Mouse (Mus musculus): Measurements from ENCODE around the gene Tmem147. TPM values are rescaled to one million over a fixed set of nuclear protein-coding genes. Genes with fewer than 3 reads are reported as not detected.
A peak's percentile ranks its signal among the peaks of the same experiment; 100 is the strongest.

Tmem147 gene
- total and polyA plus RNA-seq, 2 experiments from 2014 or later: 173 to 290 TPM

DNA sequence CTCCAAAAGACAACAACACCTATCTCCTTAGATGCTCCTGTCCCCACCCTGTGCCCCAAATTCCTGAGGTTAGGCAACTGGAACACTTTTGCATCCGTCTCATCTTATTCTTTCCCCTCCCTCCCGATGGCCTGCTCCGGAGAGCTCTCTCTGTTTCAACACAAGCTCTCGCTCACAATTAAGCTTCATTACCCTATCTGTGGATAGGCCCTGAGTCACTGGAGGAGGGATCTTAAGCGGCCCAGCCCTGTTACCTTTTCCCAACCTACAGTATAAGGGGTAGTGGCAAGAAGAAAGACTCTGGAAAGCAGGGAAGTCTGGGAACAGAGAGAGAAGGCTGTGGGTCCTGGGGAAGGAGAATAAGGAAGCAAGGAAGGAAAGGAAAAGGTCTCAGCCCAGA lies 34.1 kb upstream of the Tmem147 start, which contains the start of gene Dmkn:
TSS of gene Dmkn (plus strand) at position 301 of the 400 bp plus-strand sequence.
- no peaks in the 10 kb centered on the region for H3K36me3 ChIP-seq (ENCODE audit: insufficient read depth)
- no peak for ATAC-seq
- TF ChIP-seq CTCF (IDR thresholded peaks at IDR 0.05; ENCODE audit: low read depth): no peak
- WGBS: 31% methylated on average over 5 of the region's 5 CpGs
- no peak within 1 kb of the TSS for H3K9ac ChIP-seq
- no peak within 1 kb of the TSS for H3K4me3 ChIP-seq (ENCODE audit: low read depth, low read length)
- no peak within 1 kb of the TSS for H3K27ac ChIP-seq (ENCODE audit: low read depth, low read length)
- no peaks in the 10 kb centered on the region for H3K4me1 ChIP-seq (ENCODE audit: insufficient read depth)
- H3K4me2 ChIP-seq (ENCODE audit: low read depth): no peak within 1 kb of the TSS
- DNase-seq: no peak
- no peaks in the 10 kb centered on the region for H3K9me3 ChIP-seq (ENCODE audit: low read length)
- no peaks in the 10 kb centered on the region; the same call in none of the 2 replicates for H3K27me3 ChIP-seq (ENCODE audit: insufficient read depth, low read length)

DNA sequence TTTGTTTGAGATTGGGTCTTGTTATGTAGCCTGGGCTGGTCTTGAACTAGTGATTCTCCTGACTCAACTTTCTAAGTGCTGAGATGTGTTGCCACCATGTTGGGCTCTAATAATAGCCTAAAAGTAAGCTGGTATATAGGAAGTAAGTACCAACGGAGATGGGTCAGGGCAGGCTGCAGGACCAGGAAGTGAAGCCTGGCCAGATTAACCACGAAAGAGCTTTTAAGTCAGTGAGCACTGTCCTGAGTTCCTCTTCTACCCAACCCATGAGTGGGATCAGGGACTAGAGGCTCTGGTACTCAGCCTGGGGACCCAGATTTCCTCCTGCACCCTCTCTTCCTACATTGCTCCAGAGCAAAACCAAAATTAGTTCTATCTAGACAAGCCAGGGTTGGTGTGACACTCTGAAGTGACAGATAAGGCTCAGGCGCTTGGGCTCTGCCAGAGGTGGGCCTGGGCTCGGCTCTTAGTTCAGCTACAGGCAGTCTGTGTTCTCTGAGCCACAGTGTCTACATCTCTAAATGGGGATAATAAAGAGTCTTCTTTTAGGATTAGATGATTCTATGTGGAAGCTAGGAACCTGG lies 32.5 kb upstream of the Tmem147 start:
- Histone ChIP-seq H3K36me3 (ENCODE audit: insufficient read depth) (peaks cover under 1% of the 10 kb centered on the region; the same call in 1 of the 2 replicates), H3K27me3 (ENCODE audit: insufficient read depth, low read length) (no peaks in the 10 kb centered on the region; the same call in none of the 2 replicates), H3K4me3 (ENCODE audit: low read depth, low read length) (no peak overlapping the region), H3K9me3 (ENCODE audit: low read length) (no peaks in the 10 kb centered on the region), H3K9ac (no peak overlapping the region), H3K4me2 (ENCODE audit: low read depth) (no peak overlapping the region), H3K27ac (ENCODE audit: low read depth, low read length) (no peak overlapping the region), H3K4me1 (ENCODE audit: insufficient read depth) (no peaks in the 10 kb centered on the region)
- 79% methylated on average over 4 of the region's 4 CpGs for WGBS
- DNase-seq: no peak
- no peak for ATAC-seq
- TF ChIP-seq CTCF (IDR thresholded peaks at IDR 0.05; ENCODE audit: low read depth): no peak

DNA sequence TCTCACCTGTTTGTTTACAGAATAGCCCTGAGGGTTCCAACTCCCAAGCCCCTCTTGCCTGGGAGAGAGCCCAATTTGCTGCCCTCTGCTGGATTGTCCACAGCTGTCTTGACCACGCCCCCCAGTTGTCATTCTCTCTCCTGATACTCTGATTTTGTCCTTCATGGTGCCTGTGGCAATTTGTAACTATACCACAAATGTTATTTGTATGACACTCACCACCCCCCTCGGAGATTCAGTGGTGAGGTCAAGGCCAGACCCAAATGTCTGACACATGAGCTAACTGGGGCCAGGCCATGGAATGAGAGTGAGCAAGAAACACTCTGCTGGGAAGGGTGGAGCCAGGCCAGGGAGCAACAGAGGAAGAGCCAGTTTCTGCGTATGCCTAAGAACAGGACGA lies 29.5 kb upstream of the Tmem147 start:
- Histone ChIP-seq H3K4me2 (ENCODE audit: low read depth) (no peak overlapping the region), H3K9me3 (ENCODE audit: low read length) (no peaks in the 10 kb centered on the region), H3K4me1 (ENCODE audit: insufficient read depth) (no peaks in the 10 kb centered on the region), H3K36me3 (ENCODE audit: insufficient read depth) (peaks cover 17% of the 10 kb centered on the region), H3K27ac (ENCODE audit: low read depth, low read length) (no peak overlapping the region), H3K27me3 (ENCODE audit: insufficient read depth, low read length) (no peaks in the 10 kb centered on the region), H3K9ac (no peak overlapping the region), H3K4me3 (ENCODE audit: low read depth, low read length) (no peak overlapping the region)
- DNase-seq: no peak
- peak; percentile 39 for TF ChIP-seq CTCF (IDR thresholded peaks at IDR 0.05; ENCODE audit: low read depth)
- ATAC-seq: no peak; the same call in 1 of the 2 replicates
- WGBS: 48% methylated on average over 4 of the region's 4 CpGs

GRCm38 (mm10) chr7:30757001-30757400 lies 27.7 kb upstream of the Tmem147 start:
- no peak overlapping the region for H3K27ac ChIP-seq (ENCODE audit: low read depth, low read length)
- no peak overlapping the region for H3K4me3 ChIP-seq (ENCODE audit: low read depth, low read length)
- H3K4me1 ChIP-seq (ENCODE audit: insufficient read depth): no peaks in the 10 kb centered on the region
- ATAC-seq (no peak), DNase-seq (no peak)
- H3K36me3 ChIP-seq (ENCODE audit: insufficient read depth): peaks cover 17% of the 10 kb centered on the region
- H3K27me3 ChIP-seq (ENCODE audit: insufficient read depth, low read length): no peaks in the 10 kb centered on the region
- no peak overlapping the region for H3K9ac ChIP-seq
- no peak for TF ChIP-seq CTCF (IDR thresholded peaks at IDR 0.05; ENCODE audit: low read depth)
- no peaks in the 10 kb centered on the region for H3K9me3 ChIP-seq (ENCODE audit: low read length)
- H3K4me2 ChIP-seq (ENCODE audit: low read depth): no peak overlapping the region
- 59% methylated on average over 3 of the region's 3 CpGs for WGBS

DNA sequence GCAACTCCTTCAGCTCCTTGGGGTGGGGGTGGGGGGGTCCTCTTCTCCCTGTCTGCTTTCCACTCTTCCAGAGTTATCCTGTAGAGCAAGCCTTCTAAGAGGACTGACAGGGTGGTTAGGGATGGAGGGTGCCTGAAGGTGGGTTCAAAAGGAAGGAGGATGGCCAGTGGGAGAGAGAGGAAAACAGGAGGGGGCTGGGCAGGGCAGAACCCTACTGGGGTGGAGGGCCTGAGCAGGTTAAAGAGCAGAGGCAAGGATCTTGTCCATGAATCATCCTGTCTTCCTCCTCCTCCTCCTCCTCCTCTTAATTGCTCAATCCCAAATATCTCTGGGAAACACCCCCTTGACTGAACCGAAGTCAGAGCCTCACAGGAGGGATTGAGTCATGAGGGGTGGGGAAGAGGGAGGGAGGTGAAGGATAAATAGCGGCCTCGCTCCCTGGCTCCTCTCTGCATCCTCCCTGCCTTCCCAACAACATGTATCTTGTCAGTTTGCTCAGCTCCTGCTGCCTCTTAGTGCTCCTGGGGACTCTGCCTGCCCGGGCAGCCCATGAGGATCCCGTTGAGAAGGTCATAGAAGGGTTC lies 21.8 kb upstream of the Tmem147 start, which contains the start of gene Sbsn:
TSS of gene Sbsn (plus strand) at position 386 of the 584 bp plus-strand sequence.
- Histone ChIP-seq H3K4me1 (ENCODE audit: insufficient read depth) (no peaks in the 10 kb centered on the region), H3K4me3 (ENCODE audit: low read depth, low read length) (no peak within 1 kb of the TSS), H3K4me2 (ENCODE audit: low read depth) (no peak within 1 kb of the TSS), H3K27ac (ENCODE audit: low read depth, low read length) (no peak within 1 kb of the TSS), H3K9me3 (ENCODE audit: low read length) (no peaks in the 10 kb centered on the region), H3K36me3 (ENCODE audit: insufficient read depth) (peaks cover 13% of the 10 kb centered on the region), H3K9ac (no peak within 1 kb of the TSS), H3K27me3 (ENCODE audit: insufficient read depth, low read length) (no peaks in the 10 kb centered on the region)
- TF ChIP-seq CTCF (IDR thresholded peaks at IDR 0.05; ENCODE audit: low read depth): no peak
- DNase-seq (no peak), ATAC-seq (no peak)
- 78% methylated on average over 5 of the region's 5 CpGs for WGBS

- no peak overlapping the region for H3K9ac ChIP-seq
- no peaks in the 10 kb centered on the region for H3K4me1 ChIP-seq (ENCODE audit: insufficient read depth)
- no peak overlapping the region for H3K27ac ChIP-seq (ENCODE audit: low read depth, low read length)
- no peaks in the 10 kb centered on the region for H3K27me3 ChIP-seq (ENCODE audit: insufficient read depth, low read length)
- no peak for ATAC-seq
- WGBS: 90% methylated on average over 13 of the region's 13 CpGs
- no peak for TF ChIP-seq CTCF (IDR thresholded peaks at IDR 0.05; ENCODE audit: low read depth)
- no peak overlapping the region for H3K4me2 ChIP-seq (ENCODE audit: low read depth)
- H3K4me3 ChIP-seq (ENCODE audit: low read depth, low read length): no peak overlapping the region
- H3K36me3 ChIP-seq (ENCODE audit: insufficient read depth): peaks cover 3% of the 10 kb centered on the region; the same call in 1 of the 2 replicates
- DNase-seq: no peak
- no peaks in the 10 kb centered on the region for H3K9me3 ChIP-seq (ENCODE audit: low read length)
Observed at GRCm38 (mm10) chr7:30749824-30750606, 20.7 kb upstream of the Tmem147 start.

All from forebrain, postnatal 0 days (tissue).